Mouse (Mus musculus) adipocyte (in vitro differentiated cells): Measurements from ENCODE around the gene Hspb7.

Experiments used
- DNase-seq: peaks from one replicate; pipeline ENCODE4 v3.0.0-alpha.2; 2016; ENCODE audit warnings: low spot score

Hspb7 gene

DNA sequence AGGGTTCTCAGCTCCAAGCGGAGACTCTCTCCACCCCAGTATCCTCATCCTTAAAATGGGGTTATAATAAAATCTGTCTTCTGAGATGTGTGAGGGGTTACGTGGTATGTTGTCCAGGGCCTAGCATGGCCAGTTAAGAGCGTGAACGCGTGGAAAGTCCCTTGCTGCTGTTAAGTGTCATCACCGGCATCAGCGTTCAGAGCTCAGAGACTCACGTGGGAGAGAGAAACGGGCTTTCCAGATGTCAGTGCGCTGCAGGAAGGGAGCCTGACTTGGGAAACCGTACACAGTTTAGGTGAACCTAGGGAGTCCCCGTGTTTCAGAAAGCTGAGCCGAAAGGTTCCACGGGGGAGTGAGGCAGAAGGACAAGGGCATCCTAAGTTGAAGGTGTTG, 24.7 kb downstream of the Hspb7 start:
- no peak for DNase-seq

DNA sequence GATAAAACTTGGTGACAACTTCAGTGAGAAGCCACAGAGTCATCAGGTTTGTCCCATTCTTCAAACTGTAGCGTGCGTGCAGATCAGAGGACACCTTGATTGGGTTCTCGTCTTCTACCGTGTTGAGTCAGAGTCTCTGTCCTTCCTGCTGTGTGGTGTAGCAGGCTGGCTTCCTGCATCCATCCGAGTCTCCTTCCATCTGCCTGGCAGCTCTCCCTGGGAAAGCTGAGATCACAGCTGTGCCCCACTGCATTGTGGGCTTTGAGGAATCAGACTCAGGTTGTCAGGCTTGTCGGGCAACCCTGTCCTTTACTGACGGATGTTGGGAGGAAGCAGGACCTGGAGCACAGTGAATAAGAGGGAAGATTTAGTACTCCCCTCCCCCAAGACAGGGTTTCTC, 25.6 kb downstream of the Hspb7 start:
- DNase-seq, result no peak

DNA sequence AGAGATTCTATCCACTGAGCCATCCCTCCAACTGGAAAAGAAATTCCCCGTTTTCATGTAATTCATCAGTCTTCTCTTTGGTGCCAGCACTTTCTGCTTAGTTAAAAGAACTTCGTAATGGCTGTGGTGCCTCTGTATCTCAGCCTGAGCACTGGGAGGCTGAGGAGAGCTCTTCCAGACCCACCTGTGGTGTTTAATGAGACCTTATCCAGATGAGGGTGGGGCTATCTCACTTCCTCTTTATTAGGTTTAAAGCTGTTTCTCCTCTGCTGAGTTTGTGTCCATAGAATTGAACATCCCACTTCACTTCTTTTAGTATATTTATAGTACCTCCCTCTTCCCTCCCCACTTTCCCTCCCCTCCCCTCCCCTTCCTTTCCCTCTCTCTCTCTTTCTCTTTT, 30.7 kb downstream of the Hspb7 start:
- DNase-seq, result no peak

DNA sequence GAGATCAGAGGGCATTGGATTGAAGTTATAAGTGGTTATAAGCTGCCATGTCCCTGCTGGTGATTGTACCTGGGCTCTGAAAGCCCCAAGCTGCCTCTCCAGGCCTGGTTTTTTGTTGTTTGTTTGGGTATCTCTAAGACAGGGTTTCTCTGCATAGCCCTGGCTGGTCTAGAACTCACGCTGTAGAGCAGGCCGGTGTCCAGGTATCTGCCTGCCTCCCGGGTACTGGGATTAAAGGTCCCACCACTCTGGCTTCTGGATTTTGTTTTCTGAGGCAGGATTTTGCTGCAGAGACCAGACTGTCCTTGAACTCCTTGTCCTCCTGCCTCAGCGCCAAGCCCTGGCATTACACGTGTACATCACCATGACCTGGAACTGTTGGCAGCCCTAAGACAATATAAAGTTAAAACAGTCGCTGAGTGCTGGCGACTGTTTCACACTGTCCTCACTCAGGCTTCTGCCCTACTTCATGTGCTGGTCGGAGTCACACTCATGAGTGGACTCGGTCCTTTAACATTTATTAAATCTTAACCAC, 31.4 kb downstream of the Hspb7 start:
- DNase-seq, result no peak

DNA sequence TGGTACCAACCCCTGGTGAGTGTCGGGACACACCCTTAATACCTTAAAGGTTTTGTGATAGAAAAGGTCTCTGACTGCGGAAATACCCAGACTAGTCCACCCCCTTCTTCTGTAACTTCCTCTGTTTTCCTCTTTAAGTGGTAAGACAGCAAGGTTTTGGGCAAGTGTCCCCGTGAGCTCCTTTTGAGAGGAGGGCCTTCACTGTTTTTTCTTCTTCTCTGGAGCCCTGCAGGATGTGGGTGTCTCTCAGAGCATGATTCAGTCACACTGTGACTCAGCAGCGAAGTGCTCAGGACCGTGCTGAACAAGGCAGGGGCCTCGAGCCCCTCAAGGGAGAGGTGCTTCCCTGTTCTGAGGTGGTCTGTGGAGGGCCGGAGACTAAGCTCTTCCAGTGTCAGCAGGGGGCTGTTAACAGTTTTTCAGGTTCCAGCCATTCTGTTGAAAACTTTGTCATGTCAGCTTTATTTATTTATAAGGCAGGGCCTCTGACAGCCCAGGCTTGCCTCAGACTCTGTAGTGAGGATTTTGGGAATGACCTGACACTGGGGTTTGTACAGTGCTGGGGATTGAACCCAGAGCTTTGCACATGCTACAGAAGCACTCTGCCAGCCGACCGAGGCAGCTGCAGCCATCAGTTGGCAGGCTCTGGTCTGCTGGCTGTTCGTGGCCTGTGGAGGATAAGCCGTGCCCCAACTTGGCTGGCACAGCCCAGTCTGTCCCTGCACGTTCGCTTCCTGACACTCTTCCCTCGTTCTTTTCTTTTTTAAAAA, 34.2 kb downstream of the Hspb7 start:
- DNase-seq, result peak; percentile 62

DNA sequence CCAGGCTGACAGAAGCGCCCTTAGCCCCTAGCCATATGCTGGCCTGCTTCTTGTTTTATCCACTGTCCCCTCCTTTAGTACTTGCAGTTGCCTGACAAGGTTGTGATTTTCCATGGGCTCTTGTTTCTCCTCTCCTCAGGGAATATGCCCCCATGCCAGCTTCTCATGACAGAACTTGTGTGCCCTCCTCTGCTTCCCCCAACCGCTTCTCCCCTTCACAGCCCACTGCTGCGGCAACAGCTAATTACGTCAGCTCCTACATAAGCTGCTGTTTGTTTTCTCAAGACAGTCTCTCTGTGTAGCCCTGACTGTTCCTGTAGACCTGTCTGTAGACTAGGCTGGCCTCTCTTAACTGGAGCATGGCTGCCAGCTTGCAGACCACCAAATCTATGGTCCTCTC, 34.9 kb downstream of the Hspb7 start:
- no peak for DNase-seq

DNA sequence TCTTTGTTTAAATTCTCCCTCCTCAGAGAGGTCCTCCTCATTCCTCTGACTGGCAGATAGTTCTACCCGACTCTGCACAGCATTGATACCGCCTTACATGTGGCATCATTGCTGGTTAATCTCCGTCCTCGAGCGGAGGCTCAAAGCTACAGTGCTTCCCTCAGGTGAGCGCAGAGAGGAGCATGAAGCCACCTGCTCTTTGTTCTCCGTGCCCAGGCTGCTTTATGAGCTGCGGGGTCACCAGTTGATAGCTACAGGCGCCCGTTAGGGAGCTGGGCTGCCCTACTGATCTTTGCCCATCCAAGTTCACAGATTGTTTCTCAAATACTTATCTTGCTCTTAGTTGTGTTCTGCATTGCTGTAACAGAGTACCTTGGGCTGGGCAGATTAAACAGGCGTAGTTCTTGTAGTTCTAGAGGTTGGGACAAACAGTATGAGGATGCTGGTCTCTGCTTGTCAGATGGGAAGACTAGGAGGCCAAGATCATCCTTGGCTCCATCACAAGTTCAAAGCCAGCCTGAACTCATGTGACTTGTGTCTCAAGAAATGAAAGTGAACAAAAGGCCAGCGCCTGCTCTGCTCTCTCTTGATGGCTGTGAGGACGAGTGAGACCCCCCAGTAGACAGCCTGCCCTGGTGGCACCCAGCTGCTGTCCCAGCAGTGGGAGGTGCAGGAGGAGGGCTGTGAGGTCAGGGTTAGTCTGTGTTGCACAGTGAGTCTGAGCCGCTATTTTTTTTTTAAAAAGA, 35.8 kb downstream of the Hspb7 start:
- DNase-seq, result no peak

DNA sequence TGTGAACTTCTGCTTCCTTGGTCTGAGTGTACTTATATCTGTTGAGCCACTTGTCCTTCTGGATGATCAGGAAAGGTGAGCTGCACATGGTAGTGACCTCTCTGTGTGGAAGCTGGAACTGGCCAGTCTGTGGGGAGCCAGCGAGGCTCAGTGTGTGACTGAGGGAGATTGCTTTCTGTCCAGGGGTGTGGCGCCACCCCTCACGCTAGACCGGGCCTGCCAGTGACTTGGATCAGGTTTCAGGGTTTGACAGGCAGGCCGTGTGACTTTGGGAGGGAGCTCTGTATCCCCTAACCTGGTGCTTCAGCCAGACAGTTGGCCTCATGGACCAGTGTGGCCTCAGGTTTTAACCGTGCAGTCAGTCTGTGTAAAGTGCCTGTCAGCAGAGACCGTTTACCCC, 37.7 kb downstream of the Hspb7 start:
- peak; percentile 17 for DNase-seq

DNA sequence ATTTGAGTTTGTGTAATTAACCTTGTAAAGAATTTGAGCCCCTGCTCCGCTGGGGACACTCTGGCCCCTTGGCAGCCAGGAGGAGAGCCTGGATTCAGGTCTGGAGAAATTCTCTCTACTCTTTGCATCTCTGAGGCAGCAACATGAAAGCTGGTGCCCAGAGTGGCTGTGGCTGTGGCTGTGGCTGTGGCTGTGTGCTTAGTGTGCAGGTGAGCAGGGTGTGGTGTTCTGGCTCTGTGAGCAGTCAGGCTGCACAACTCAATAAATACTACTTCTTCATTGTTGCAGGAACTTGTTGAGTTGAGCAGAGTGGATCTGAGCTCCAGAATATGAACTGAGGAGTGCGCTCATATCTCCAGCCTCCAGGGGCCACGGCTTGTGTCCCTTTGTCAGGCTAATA, 38.3 kb downstream of the Hspb7 start:
- DNase-seq, result no peak

DNA sequence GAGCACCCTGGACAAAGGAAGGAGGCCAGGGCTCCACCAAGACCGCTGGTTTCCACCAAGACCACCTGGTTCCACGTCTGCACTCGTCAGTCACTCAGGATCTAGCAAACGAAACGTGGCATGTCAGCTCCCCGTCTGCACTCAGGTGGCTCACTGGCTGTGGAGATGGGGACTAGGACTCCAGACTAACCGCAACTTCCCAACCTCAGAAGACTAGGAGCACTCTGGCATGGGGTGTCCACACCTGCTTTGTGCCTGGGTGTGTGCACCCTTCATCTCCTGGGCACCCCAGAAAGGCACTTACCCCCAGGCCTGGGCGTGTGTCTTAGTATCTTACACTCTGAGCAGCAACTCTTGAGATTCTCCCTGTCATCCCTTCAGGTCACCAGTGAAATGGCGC, 39.2 kb downstream of the Hspb7 start:
- DNase-seq, result no peak

DNA sequence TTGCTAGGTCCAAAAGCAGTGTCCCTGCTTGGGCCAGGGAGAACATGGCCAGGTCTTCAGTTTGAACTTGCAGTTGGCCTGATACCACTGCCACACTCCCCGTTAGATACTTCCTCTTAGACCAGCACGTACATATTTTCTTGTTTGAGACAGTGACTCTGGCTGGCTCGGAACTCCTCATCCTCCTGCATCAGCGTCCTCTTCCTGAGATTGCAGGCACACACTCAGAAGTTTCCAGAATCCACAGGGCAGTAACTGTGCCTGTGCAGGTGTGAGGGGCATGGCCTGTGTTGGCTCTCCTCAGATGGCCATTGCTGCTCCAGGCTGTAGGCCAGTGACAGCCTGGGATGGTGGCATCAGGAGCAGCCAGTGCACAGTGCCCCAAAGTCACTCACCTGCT, 39.9 kb downstream of the Hspb7 start:
- DNase-seq, result no peak

DNA sequence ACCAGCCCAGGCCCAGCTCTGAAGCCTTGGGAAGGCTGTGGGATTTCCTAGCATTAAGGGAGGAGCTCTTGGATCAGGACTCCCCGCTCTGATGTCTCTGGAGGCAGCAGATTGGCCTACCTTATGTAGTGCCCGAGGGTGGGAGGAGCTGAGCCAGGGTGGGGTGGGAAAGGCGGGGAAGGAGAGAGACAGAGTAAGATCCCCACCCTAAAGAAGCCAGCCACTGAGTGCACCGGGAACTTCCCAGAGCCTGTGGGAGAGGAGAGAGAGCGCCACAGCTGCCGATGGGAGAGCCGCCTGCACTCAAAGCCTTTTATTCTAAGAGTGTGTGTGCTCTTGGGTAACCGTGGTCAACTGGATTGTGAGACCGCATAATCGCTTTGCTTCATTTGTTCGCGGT, 40.5 kb downstream of the Hspb7 start:
- DNase-seq, result no peak

DNA sequence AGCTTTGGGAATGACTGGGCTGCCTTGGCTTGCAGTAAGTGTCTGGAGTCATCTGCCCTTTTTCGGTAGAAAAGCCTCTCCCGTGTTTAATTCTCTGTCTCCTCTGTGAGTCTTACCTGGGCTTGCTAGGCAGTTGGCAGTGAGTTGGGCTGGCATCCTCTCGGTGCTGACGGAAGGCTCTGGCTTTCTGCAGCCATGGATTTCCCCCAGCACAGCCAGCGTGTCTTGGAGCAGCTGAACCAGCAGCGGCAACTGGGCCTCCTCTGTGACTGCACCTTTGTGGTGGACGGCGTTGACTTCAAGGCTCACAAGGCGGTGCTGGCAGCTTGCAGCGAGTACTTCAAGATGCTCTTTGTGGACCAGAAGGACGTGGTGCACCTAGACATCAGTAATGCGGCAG, 41.0 kb downstream of the Hspb7 start:
- no peak for DNase-seq

DNA sequence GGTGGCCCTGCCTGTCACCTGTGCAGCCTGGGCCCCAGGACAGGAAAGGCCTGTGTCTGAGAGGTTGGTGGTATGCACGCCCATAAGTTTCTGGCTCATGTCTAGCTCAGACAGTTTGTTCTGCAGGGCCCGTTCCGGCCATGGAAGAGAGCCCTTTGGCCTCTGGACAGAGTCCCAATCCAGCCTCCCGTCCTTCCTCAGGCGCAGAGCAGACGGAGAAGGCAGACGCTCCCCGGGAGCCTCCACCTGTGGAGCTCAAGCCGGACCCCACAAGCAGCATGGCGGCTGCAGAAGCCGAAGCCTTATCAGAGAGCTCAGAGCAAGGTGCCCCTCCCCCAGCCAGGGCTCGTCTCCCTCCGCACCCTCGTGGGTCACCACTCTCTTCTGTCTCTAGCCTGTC, 42.9 kb downstream of the Hspb7 start:
- no peak for DNase-seq

DNA sequence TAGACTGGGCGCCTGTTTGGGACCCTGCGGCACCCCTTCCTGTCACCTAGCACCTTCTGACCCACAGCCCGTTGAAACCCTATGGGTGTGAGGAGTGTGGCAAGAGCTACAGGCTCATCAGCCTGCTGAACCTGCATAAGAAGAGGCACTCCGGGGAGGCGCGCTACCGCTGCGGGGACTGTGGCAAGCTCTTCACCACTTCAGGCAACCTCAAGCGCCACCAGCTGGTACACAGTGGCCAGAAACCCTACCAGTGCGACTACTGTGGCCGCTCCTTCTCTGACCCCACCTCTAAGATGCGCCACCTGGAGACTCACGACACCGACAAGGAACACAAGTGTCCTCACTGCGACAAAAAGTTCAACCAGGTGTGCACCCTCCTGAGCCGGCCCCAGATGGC, 44.1 kb downstream of the Hspb7 start:
- DNase-seq, result no peak

DNA sequence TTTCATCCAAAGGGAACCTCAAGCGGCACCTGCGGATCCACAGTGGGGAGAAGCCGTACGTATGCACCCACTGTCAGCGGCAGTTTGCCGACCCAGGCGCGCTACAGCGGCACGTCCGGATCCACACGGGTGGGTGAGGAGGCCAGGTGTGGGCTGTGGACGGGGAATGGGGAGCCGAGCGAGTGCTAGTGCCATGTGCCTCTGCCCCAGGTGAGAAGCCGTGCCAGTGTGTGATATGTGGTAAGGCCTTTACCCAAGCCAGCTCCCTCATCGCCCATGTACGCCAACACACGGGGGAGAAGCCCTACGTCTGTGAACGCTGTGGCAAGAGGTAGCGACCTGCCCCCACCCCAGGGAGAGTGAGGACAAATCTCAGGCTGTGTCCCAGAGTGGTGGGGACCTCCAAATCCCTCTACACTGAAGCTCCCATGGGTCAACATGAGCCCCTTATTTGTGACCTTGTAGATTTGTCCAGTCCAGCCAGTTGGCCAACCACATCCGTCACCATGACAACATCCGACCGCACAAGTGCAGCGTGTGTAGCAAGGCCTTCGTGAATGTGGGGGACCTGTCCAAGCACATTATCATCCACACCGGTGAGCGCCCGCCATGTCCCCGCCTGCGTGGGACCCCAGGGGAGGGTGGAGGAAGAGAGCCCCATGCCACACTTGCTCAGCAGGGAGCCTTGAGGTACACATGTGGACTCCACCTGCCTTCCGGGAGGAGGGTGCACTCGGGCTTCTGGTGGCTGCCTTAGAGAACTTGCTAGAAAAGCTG, 45.1 kb downstream of the Hspb7 start:
- DNase-seq, result no peak

DNA sequence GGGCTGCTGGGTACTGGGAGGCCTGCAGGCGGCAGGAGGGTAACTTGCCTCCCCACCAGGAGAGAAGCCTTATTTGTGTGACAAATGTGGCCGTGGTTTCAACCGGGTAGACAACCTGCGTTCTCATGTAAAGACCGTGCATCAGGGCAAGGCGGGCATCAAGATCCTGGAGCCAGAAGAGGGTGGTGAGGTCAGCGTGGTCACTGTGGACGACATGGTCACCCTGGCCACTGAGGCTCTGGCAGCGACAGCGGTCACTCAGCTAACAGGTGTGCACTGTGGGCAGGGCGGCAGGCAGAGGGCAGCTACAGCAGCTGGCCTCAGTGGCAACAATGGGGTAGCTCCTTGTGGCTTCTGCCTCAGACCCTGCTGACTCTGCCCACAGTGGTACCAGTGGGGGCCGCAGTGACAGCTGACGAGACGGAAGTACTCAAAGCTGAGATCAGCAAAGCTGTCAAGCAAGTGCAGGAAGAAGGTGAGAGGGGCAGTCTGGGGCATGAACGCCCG, 45.8 kb downstream of the Hspb7 start:
- DNase-seq, result no peak

DNA sequence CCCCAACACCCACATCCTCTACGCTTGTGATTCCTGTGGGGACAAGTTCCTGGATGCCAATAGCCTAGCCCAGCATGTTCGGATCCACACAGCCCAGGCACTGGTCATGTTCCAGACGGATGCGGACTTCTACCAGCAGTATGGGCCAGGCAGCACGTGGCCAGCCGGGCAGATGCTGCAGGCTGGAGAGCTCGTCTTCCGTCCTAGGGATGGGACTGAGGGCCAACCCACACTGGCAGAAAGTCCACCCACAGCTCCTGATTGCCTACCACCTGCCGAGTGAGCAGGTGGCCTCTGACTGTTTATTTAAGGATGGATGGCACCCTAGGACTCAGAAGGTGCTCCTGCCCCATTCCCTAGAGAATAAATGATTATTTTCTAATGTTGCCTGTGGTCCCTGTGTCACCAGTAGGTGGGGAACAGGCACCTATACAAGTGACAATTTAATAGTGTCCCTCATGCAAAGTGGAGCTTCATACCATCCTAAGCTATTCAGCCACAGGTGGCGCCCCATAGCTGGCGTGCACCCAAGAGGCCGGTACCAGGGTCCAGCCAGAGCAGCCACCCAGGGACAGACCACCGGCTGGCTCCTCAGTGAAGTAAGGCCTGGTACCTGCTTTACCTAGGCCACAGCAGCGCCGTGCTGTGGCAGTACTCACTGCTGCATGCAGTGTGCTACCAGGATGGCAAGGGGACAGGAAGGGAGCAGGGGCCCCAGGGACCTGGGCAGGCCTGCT, 46.4 kb downstream of the Hspb7 start:
- no peak for DNase-seq

DNA sequence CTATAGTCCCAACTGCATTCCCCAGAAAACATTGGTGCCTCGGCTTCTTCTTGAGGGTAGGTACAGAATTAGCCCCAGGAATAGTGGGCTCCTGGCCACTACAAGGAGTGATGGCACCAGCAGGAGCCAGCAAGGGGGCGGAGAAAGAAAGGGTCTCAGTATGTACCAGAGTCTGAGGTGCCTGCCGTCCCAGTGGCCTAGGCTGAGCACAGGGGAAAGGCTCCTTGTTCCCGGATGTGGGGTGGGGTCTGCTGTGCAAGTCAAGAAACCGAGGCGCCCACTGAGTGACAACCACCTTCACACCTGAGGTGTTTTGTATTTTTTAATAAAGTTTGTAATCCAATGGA, 47.0 kb downstream of the Hspb7 start:
- DNase-seq, result no peak

DNA sequence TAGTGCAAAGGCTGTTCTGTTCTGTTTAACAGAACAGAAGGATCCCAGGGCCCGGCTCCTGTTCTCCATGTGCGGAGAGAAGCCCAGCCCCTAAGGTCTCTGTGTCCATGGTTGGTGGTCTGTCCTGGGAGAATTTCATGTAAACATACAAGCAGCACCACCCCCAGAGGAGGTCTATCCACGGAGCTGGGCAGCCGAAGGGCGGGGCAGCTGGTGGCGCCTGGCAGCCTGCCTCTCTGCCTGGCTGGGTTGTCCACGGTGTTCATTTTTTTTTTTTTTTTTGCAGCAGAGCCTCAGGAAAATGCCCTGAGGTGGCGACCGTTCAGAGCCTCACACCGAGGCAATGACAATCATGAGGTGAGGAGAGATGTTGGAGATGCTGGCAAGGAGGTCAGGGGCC, 48.0 kb downstream of the Hspb7 start:
- DNase-seq, result no peak

DNA sequence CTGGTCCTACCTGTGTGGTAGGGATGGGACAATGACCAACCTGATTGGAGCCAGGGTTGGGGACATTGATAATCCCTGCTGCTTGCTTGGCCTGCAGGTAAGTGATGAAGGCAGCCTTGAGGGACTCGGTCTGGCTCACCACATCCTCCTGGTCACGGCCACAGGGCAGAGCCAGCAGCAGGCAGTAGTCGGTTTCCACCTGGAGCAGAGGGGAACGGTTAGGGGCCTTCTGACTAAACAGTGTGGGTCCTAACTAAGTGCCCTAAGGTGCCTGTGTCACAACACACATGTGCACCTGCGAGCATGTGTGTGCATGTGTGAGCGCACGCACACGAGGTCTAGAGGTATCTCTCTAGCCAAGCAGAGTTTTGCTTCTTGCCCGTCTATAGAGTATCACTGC, 48.8 kb downstream of the Hspb7 start:
- DNase-seq, result no peak

DNA sequence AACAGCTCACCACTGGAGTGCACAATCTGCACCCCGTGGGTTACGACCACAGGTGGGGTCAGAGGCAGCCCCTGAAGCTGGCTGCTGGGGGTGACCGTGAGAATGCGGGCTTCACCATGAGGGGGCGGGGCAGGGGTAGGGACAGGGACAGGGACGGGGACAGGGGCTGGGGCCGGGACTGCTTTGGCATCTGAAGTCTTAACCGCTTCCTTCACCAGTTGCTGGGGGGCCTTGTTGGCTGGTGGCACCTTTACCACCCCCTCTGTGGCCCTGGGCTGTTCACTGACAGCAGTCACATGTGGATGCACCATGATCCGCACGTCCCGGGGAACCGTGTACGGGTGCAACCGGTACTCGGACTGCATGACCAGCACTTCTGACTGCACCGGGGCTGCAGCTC, 50.9 kb downstream of the Hspb7 start:
- DNase-seq, result no peak
